Mouse (Mus musculus) neural tube, embryonic 15.5 days (tissue): Measurements from ENCODE around the gene Serpinh1. TPM values are rescaled to one million over a fixed set of nuclear protein-coding genes. Genes with fewer than 3 reads are reported as not detected.

ENCODE experiments used
- ATAC-seq: fragments of 200-750 bp; cut with Nextera tagmentation; 2 replicates; pipeline ENCODE4 v1.8.0; 2017; ENCODE audit warnings: mild to moderate bottlenecking, moderate TSS enrichment, moderate library complexity; ENCODE audit not compliant: low FRiP score
- H3K27ac ChIP-seq: fragments of 300-500 bp; sonication (generic); replicated peaks from 2 replicates; pipeline ENCODE4 v1.5.1; 2015; ENCODE audit warnings: mild to moderate bottlenecking, inconsistent platforms
- H3K27me3 ChIP-seq: fragments of 300-500 bp; sonication (generic); replicated peaks from 2 replicates; pipeline ENCODE4 v1.6.1; 2015; ENCODE audit warnings: inconsistent platforms
- H3K36me3 ChIP-seq: fragments of 300-500 bp; sonication (generic); 2 replicates; pipeline ENCODE4 v1.6.1; 2015; ENCODE audit warnings: inconsistent platforms
- H3K4me1 ChIP-seq: fragments of 300-500 bp; sonication (generic); 2 replicates; pipeline ENCODE4 v1.6.1; 2015; ENCODE audit warnings: inconsistent platforms
- H3K4me2 ChIP-seq: fragments of 300-500 bp; sonication (generic); 2 replicates; pipeline ENCODE4 v1.6.1; 2015; ENCODE audit warnings: inconsistent platforms, mild to moderate bottlenecking, moderate library complexity
- H3K4me3 ChIP-seq: fragments of 300-500 bp; sonication (generic); replicated peaks from 2 replicates; pipeline ENCODE4 v1.5.1; 2015; ENCODE audit warnings: mild to moderate bottlenecking, inconsistent platforms
- H3K9ac ChIP-seq: fragments of 300-500 bp; sonication (generic); replicated peaks from 2 replicates; pipeline ENCODE4 v1.6.1; 2015; ENCODE audit warnings: mild to moderate bottlenecking, inconsistent platforms
- H3K9me3 ChIP-seq: fragments of 300-500 bp; sonication (generic); replicated peaks from 2 replicates; pipeline ENCODE4 v1.6.1; 2016; ENCODE audit warnings: inconsistent platforms
- WGBS: fragments of 180-500 bp; shearing (Covaris S2); methylation state at CpG from one replicate; pipeline ENCODE4 v1.1.7; 2015; ENCODE audit warnings: mixed read lengths; 5-methylcytosine and 5-hydroxymethylcytosine counted together
- polyA plus RNA-seq: library from polyadenylated mRNA; unstranded; fragments of >200 nt; fragmentation: Nextera tagmentation; extraction: Ambion mirVana; gene quantifications from 2 replicates; pipeline ENCODE4 v1.2.1, GENCODE M21; 2015

Serpinh1 gene
- polyA plus RNA-seq, 1 experiment from 2014 or later: 332 TPM

DNA sequence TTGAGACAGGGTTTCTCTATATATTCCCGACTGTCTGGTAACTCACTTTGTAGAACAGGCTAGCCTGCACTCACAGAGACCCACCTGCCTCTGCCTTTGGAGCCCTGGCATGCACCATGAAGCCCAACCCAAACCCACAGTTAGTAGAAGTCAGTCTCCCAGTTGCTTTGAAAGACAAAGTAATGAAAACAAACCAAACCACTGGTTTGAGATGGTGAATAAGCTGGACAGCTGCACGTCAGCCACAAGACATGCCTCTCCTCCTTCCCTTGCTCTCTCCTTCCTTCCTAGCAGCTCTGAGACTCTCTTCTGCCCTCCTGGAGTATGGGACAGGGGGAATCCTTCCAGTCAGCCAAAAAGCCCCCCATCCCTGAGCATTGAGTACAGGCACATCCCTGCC is 9.1 kb upstream of the Serpinh1 start:
- Histone ChIP-seq H3K4me1 (peaks cover 35% of the 10 kb centered on the region), H3K27me3 (no peaks in the 10 kb centered on the region), H3K36me3 (no peaks in the 10 kb centered on the region), H3K4me2 (no peak overlapping the region), H3K4me3 (no peak overlapping the region), H3K27ac (0 out of 2 replicates have a peak overlapping the region, but pooled peaks have one; percentile 18), H3K9ac (no peak overlapping the region), H3K9me3 (no peaks in the 10 kb centered on the region)
- WGBS: 93% methylated on average over 2 of the region's 2 CpGs
- ATAC-seq: no peak

DNA sequence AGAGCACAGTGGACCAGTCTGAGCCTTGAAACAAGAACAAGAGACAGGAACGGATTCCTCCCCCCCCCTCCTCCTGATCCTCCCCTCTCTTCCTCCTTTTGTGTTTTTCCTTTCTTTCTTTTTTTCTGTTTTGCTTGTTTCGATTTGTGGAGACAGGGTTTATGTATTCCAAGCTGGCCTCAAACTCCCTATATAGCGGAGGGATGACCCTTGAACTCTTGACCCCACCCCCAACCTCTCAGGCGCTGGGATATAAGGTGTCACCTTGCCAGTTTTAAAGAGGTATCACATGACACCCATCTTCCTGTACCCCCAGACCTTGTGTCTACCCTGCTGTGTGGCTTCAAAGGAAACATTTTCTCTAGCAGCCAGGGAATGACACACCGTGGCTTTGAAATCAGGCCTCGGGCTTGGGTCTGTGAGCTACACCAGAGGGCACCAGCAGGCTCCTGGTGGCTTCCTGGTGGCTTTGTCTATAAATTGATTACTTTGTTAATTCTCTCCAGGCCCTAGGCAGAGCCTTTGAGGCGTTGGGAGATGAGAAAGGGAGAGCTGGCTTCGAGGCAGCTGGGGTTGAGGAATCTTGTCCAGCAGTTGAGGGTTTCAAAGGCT is 7.9 kb upstream of the Serpinh1 start:
- H3K36me3 ChIP-seq: no peaks in the 10 kb centered on the region
- no peaks in the 10 kb centered on the region for H3K9me3 ChIP-seq
- 17% methylated on average over 8 of the region's 8 CpGs for WGBS
- H3K4me2 ChIP-seq: peak overlapping the region; percentile 34
- H3K4me1 ChIP-seq: peaks cover 47% of the 10 kb centered on the region
- H3K9ac ChIP-seq: peak overlapping the region; percentile 23; the same call in 1 of the 2 replicates
- no peak overlapping the region for H3K4me3 ChIP-seq
- no peak for ATAC-seq
- H3K27ac ChIP-seq: peak overlapping the region; percentile 93
- no peaks in the 10 kb centered on the region for H3K27me3 ChIP-seq

DNA sequence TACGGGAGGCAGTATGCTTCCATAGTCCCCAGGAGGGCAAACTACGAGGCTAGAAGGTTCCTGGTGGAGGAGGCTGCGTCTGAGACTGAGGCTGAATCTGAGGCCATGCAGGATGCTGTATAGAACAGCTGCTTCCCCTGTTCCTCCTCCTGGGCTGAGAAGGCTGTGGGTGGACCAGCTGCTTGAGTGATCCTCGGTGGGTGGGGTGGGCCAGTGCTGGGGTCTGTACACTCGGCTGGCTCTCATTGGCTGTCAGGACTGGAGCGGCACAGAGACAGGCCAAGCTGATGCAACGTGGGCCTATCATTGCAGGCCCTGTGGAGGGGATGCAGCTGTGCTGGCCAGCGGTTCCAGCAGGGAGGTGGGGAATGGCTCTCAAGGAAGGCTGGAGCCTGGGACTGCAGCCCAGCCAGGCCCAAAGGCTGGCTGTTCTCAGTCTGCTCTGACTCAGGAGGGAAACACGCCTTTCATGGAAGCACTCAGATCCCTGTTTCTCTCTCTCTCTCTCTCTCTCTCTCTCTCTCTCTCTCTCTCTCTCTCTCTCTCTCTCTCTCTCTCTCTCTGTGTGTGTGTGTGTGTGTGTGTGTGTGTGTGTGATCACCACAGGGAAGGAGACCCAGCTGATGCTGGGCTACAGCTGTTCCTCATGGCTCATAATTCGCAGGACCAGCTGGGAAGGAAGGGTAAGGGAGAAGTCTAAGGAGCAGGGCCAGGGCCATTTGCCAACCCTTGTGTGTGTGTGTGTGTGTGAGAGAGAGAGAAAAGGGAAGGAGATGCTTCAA is 7.2 kb upstream of the Serpinh1 start:
- Histone ChIP-seq H3K36me3 (no peaks in the 10 kb centered on the region), H3K9ac (peak overlapping the region; percentile 23; the same call in 1 of the 2 replicates), H3K4me2 (peak overlapping the region; percentile 34), H3K9me3 (no peaks in the 10 kb centered on the region), H3K27ac (peak overlapping the region; percentile 93), H3K4me3 (no peak overlapping the region), H3K4me1 (peaks cover 54% of the 10 kb centered on the region), H3K27me3 (no peaks in the 10 kb centered on the region)
- ATAC-seq: peak; percentile 97
- 3% methylated on average over 10 of the region's 10 CpGs for WGBS

DNA sequence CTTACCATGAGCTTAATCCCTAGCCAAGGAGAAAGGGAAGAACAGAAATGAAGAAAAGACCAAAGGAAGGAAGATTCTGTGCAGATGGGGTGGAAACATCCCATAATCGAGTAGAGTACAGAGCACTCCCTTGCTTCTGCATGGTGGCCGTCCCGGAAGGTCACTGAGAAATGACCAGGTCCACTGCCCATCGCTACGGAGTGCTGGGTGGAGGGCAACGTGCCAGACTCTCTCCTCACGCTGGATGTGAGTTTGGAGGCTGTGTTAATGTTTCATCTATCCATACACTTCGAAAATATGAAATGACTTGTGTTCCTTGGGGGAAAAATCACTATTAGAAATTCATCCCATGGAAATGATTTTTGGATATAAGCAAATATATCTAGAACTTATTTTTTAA is 5.3 kb upstream of the Serpinh1 start:
- ATAC-seq: no peak
- H3K9ac ChIP-seq: no peak overlapping the region
- no peaks in the 10 kb centered on the region for H3K9me3 ChIP-seq
- no peaks in the 10 kb centered on the region for H3K36me3 ChIP-seq
- H3K4me1 ChIP-seq: peaks cover 50% of the 10 kb centered on the region
- no peaks in the 10 kb centered on the region for H3K27me3 ChIP-seq
- H3K27ac ChIP-seq: no peak overlapping the region
- WGBS: 89% methylated on average over 8 of the region's 8 CpGs
- H3K4me3 ChIP-seq: no peak overlapping the region
- H3K4me2 ChIP-seq: no peak overlapping the region

DNA sequence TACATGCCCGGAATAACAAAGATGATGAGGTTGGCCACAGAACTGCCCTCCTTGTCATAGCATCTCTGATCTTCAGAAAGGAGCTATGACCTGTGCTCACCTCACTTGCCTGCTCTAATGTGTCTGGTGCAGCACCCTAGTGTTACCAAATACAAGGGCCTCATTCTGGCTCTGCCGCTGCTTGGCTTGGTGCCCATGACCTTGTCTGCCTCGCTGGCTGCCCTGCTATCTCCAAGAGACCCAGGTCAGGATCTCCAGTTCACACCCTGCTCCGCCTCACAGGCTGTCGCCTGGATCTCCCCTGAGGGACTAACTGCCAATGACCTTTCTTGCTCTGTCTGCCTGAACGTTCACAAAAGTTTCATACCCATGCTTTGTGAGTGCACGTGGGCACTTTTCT is 4.2 kb upstream of the Serpinh1 start:
- peaks cover 61% of the 10 kb centered on the region for H3K4me1 ChIP-seq

DNA sequence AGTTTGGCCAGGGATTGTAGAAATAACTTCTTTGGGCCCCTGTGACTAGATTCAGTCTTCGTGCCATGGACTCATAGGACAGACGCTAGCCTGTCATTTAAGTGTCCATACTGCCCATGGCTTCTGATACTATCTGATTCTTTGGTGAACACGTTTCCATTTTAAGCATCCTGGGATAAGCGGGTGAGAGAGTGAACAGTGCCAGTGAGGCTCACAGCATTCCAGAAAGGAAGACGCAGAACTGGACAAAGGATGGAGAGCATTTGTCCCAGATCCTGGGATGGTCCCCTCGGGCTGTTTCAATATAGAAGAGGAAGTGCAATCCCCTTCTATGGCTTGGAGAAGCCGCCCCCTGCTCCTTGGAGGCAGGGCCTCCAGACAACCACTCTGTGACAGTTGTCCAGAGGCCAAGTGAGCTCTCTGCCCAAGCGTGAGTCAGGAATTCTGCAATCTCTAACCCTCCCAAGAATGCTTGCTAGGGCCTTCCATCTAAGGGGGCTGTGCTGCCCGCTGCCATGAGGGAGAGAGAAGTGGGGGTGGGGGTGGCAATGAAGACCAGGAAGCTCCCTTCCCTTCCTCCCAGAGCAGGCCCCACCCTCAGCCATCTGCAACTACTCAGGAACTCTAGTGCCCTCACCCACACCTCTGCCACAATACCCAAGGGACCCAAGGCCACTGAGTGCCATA is 3.3 kb upstream of the Serpinh1 start:
- no peaks in the 10 kb centered on the region for H3K36me3 ChIP-seq
- no peaks in the 10 kb centered on the region for H3K9me3 ChIP-seq
- 41% methylated on average over 9 of the region's 9 CpGs for WGBS
- H3K4me1 ChIP-seq: peaks cover 69% of the 10 kb centered on the region
- peak overlapping the region; percentile 36; the same call in 1 of the 2 replicates for H3K4me2 ChIP-seq
- peak overlapping the region; percentile 37; the same call in 1 of the 2 replicates for H3K9ac ChIP-seq
- peak overlapping the region; percentile 84 for H3K27ac ChIP-seq
- no peak overlapping the region for H3K4me3 ChIP-seq
- no peaks in the 10 kb centered on the region for H3K27me3 ChIP-seq
- ATAC-seq: no peak

More for the DNA sequence above, 4.2 kb upstream of the Serpinh1 start:
- ATAC-seq: no peak
- H3K27me3 ChIP-seq: no peaks in the 10 kb centered on the region
- 65% methylated on average over 7 of the region's 7 CpGs for WGBS
- H3K4me2 ChIP-seq: no peak overlapping the region
- no peak overlapping the region for H3K9ac ChIP-seq
- no peak overlapping the region for H3K4me3 ChIP-seq
- peak overlapping the region; percentile 84; the same call in 1 of the 2 replicates for H3K27ac ChIP-seq
- H3K36me3 ChIP-seq: no peaks in the 10 kb centered on the region
- H3K9me3 ChIP-seq: no peaks in the 10 kb centered on the region

DNA sequence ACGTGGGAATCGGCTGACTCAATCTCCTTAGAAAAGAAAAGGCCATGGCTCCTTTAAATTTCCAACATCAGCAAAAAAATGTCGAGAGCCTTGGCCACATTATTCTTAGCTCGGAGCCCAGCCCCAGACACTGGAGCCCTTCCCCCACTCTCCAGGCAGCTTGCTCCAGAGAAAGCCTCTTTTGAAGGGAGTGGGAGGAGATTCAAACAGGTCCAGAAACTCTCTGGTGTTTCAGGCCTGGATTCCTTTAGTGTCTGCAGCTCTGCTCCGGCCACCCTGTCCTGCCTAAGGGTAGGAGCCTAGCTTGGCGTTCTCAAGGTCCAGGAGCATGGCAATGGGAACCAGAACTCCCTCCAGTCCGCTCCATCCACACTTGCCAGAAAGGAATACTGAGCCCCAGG is 2.7 kb upstream of the Serpinh1 start:
- H3K36me3 ChIP-seq: no peaks in the 10 kb centered on the region
- WGBS: 15% methylated on average over 7 of the region's 7 CpGs
- H3K4me1 ChIP-seq: peaks cover 69% of the 10 kb centered on the region
- H3K4me3 ChIP-seq: no peak overlapping the region
- no peak for ATAC-seq
- H3K27me3 ChIP-seq: no peaks in the 10 kb centered on the region
- H3K9ac ChIP-seq: peak overlapping the region; percentile 37; the same call in 1 of the 2 replicates
- peak overlapping the region; percentile 36 for H3K4me2 ChIP-seq
- H3K27ac ChIP-seq: peak overlapping the region; percentile 84
- no peaks in the 10 kb centered on the region for H3K9me3 ChIP-seq

DNA sequence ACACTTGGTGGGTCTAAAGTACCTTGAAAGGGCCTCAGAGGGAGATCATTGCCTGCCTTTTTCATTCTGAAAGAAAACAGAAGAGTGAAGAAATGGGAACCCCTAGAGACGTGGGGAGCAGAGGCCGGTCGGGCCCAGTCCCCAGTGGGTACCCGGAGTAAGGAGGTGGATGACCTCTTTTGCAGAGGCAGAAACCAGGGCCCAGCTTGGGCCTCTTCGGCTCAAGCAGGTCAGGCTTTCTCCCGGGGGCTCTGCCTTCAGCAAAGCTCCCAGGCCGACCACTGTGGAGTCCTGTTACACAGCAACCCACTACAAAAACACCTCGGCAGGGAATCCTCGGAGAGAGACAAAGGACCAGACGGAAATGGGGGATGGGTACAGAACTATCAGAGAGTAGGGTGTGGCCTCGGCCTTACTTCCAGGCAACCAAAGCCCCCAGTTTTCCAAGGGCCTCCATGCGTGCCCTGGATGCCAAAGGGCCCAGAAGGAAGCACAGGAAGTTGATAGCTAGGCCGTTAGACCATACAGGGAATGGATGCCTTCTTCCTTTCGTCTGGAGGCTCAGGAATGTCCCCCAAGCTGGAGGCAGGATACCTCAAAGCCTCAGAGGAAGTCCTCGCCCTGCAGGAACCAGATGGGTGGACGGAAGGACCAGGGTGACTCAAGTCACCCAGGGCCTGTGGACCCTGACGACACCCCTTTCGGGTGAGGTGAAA is 1.1 kb downstream of the Serpinh1 start:
- WGBS: 8% methylated on average over 18 of the region's 18 CpGs
- no peak for ATAC-seq
- H3K9me3 ChIP-seq: no peaks in the 10 kb centered on the region
- peak overlapping the region; percentile 43 for H3K4me3 ChIP-seq
- H3K36me3 ChIP-seq: peaks cover 10% of the 10 kb centered on the region
- peaks cover 63% of the 10 kb centered on the region for H3K4me1 ChIP-seq
- H3K4me2 ChIP-seq: peak overlapping the region; percentile 57
- H3K27ac ChIP-seq: peak overlapping the region; percentile 81
- no peaks in the 10 kb centered on the region for H3K27me3 ChIP-seq
- peak overlapping the region; percentile 50 for H3K9ac ChIP-seq

DNA sequence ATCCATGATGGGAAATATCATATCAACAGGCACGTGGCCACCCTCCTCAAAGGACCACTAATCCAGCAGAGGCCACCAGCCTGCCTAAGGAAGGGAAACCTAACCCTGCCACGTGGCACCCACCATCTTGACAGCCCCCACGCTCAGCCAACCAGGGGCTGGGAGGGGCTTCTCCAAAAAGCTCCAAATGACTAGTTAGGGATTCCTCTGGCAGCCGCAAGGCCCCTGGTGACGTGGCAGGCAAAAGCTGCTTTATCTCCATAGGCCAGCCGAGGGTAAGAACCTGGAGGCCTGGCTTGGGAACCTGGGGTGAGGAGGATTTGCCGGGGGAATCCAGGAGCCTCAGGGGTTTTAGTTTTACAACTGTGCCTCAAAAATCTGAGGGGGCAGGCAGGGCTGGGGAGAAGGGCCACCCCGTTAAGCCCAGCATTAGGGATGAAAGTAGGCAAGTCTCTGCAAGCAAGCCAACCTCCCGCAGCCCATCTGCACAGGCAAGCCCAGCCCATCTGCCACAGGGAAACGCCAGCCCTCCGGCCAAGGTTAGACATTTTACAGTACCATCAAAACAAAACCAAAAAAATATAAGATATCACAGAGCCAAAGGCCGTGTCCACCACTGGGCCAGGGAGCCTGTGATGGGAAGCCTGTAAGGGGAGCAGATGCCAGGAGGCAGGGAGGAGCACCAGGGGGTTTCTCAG is 1.8 kb downstream of the Serpinh1 start:
- Histone ChIP-seq H3K9ac (peak overlapping the region; percentile 50), H3K9me3 (no peaks in the 10 kb centered on the region), H3K36me3 (peaks cover 12% of the 10 kb centered on the region), H3K4me1 (peaks cover 56% of the 10 kb centered on the region), H3K4me2 (peak overlapping the region; percentile 57), H3K27ac (peak overlapping the region; percentile 81), H3K27me3 (no peaks in the 10 kb centered on the region), H3K4me3 (peak overlapping the region; percentile 43)
- no peak for ATAC-seq
- 14% methylated on average over 12 of the region's 12 CpGs for WGBS

DNA sequence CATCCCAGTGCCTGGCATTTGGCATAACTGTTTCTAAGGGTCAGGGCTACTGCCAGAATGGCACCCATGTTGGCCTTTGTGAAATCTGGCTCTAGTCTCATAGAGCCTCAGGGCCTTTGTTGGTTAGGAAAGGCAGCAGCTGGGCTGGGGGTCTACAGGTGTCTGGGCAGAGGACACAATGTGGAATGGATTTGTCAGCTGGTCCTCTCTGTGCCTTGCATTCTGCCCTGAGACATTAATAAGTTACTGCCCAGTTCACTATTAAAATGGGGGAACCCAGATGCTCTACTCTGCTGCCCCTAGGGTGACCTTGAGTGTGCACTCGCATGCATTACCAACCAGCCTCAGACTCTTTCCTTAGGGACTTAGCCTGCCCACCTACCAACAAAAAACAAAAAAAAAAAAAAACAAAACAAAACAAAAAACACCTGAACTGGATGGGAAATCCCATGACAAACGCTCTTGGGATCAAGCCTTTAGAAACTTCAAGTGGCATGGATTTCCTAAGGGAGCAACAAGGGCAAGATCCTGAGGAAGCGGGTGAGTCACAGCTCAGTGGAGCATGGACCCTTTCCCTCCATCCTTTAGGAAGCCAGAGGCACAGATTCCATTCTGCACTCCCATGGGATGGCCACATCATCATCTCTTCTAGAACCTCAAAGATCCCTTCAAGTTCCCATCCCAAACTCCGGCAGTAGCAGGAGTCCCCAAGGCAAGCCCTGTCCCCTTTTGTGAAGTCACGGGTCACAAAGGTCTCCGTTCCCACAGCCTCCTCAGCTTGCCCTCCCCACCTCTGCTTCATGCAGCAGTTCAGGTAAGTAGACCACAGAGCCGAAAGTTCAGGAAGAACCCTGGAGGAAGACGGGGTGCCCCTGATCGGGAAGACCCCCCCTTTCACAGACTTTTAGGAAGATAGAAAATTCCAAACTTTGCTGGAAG is 3.0 kb downstream of the Serpinh1 start:
- Histone ChIP-seq H3K27me3 (no peaks in the 10 kb centered on the region), H3K4me3 (peak overlapping the region; percentile 43; the same call in 1 of the 2 replicates), H3K4me1 (peaks cover 44% of the 10 kb centered on the region), H3K27ac (no peak overlapping the region), H3K9me3 (no peaks in the 10 kb centered on the region), H3K4me2 (peak overlapping the region; percentile 57), H3K36me3 (peaks cover 12% of the 10 kb centered on the region), H3K9ac (peak overlapping the region; percentile 50)
- no peak for ATAC-seq
- 84% methylated on average over 9 of the region's 9 CpGs for WGBS
